Mouse (Mus musculus): ENCODE data around the gene Muc1. TPM values are rescaled to one million over a fixed set of nuclear protein-coding genes. Genes with fewer than 3 reads are reported as not detected.

Muc1 gene
- polyA plus RNA-seq, 1 experiment = not detected

DNA sequence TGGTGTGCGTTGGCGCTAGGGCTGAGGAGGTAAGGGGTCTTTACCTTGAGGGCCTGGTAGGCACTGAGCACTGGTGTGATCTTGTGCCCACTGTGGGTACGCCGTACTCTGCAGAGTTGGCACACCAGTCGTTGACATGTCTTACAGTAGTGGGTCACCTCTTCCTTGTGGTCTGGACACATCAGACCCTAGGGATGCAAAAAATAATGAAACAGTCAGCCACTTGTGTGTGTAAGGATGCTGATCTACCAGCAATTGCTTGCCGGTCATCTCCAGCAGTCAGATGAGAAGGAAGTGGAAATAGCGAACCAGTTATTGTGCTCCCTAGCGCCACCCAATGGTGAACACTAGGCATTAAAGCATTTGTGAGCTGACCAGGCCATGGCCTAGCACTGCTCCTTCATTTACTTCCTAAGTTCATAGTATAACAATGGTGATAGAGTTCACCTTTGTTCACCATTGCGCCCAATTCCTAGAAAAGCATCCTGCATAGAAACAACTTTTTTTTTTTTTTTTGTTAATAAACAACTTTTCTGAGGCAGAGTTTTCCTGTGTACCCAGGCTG is 13.6 kb downstream of the Muc1 start:
- no peak for TF ChIP-seq GATA1 (IDR thresholded peaks at IDR 0.05; ENCODE audit: low read length)

DNA sequence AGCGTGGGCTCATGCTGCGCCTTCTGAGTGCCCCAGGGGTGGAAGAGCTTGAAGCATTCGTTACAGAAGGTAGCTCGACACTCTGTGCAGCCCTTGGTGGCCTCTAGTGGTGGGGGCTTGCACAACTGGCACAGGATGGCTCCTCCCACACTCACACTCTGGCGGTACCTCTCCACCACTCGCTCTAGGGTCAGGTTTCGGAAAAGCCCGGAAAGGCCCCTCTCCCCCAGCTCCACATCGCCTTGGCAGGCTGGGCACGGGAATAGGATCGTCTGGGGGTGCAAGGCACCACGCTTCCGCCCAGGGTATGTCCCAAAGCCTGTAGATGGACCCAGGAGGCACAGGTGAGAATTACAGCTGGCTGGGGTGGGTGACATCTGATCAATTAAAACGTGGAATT is 14.8 kb downstream of the Muc1 start:
- no peak for TF ChIP-seq GATA1 (IDR thresholded peaks at IDR 0.05; ENCODE audit: low read length)

DNA sequence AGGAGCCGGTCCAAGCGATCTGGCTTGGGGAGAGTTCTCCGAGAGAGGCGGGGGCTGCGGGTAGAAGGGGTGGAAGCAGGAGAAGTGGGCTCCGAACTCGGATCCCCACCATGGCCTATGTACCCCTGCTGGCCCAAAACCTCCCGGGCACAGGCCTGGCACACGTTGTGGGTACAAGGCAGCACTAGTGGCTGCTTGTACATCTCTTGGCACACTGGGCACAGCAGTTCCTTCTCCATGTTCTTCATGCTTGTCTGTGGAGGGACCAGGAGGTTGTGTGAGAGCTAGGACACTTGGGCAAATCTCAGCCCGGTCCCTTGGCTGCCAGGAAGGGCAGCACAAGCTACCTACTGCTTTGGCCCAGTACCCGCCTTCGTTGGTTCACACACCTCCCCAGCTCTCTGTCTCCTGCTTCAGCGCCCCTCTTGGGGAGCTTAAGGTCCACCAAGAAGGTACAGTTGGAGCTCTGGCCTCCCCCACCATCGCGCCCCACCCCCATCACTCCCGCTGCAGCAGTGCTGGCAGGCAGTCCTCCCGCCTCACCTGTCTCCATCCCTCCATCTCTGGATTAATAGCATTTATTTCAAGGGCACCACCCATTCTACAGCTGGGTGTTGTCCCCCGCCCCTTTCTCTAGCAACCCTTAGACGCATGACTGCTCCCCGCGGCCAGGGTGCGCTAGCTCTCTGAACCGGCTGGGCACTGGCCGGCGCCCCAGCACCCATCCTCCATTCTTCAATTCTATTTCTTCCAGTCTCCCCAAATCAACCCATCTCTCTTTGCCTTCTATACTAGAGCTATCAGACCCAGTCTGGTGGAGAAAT is 15.5 kb downstream of the Muc1 start:
- TF ChIP-seq GATA1 (IDR thresholded peaks at IDR 0.05; ENCODE audit: low read length) = no peak

GRCm38 (mm10) chr3:89244982-89245687 is 16.3 kb downstream of the Muc1 start:
- no peak for TF ChIP-seq GATA1 (IDR thresholded peaks at IDR 0.05; ENCODE audit: low read length)

GRCm38 (mm10) chr3:89245688-89246171 is 16.9 kb downstream of the Muc1 start, which contains the start of gene Krtcap2:
TSS of gene Krtcap2 (plus strand) at chr3:89245966.
- no peak for TF ChIP-seq GATA1 (IDR thresholded peaks at IDR 0.05; ENCODE audit: low read length)

DNA sequence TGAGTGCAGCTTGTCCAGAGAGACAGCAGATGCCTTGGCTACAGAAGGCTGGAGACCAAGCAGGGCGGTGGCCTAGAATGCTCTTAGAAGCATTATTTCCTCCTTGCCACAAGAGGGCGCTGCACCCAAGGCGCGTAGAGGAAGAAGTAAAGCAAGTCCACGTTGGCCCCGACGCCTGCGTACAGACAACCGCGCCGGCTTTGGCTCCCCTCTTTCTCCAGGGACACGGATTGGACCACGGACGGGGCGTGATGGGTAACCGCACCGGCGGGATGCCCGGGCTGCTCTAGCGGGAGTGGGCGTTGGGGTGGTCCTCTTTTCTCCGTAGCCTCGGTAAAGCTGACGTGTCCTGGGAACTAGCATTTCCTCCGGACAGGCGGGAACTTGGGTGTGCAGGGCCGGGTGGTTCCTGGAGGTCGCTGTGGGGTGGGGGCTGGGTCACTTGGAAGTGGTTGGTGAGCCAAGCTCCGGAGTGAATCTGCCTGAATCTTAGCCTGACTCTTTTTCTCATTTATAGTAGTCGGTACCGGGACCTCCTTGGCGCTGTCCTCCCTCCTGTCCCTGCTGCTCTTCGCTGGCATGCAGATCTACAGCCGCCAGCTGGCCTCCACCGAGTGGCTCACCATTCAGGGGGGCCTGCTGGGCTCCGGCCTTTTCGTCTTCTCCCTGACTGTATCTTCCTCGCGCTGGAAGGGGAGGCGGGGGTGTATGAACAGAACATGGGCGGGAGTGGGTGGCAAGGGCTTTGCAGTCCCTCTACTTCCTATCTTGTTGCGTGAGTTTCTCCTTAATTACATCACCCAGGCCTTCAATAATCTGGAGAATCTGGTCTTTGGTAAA is 17.6 kb downstream of the Muc1 start, which contains the start of gene Trim46:
TSS of gene Trim46 (minus strand) at position 49 of the 840 bp plus-strand sequence.
- TF ChIP-seq GATA1 (IDR thresholded peaks at IDR 0.05; ENCODE audit: low read length) = no peak

DNA sequence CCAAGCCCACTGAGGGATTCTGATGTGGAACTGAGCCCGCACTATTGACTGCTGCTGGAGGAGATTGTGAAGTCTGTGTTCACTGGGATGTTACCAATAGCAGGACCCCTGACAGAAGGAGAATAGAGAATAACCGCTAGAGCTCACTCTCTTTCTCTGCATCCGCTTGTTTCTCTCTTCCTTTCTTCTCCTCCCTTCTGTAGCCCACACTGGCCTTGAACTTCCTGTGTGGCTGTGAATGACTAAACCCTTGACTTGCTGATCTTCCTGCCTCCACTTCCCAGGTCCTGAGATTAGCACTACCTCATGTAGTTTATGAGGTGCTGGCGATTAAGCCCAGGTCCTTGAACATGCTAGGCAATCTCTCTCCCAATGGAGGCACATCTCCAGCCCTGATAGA is 18.6 kb downstream of the Muc1 start:
- TF ChIP-seq GATA1 (IDR thresholded peaks at IDR 0.05; ENCODE audit: low read length) = no peak

- no peak for TF ChIP-seq GATA1 (IDR thresholded peaks at IDR 0.05; ENCODE audit: low read length)
These were observed 21.7 kb downstream of the Muc1 start for GRCm38 (mm10) chr3:89250435-89251040.

DNA sequence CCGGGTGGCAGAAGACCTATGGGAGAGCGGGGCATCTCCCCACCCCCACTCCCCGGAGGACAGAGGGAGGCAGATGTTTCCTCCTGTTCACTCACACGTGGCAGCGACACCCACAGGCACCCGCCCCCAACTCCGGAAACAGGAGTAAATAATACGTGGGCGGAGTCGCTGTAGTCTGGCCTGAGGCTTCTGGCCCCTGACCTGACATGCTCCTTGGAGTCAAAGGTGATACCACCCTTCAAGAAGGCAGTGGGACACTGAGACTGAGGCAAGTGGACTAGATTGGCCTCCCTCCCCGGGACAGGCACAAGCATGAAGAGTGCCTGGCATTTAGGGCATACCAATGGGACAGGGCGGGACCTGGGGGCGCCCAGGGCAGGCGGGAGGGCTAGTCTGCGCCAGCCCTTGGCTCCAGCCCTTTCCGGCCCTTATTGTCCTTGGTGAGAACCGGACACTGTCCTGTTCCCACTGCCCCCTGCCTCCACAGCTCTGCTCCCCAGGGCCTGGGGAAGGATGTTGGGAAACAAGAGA is 22.6 kb downstream of the Muc1 start:
- no peak for TF ChIP-seq GATA1 (IDR thresholded peaks at IDR 0.05; ENCODE audit: low read length)

DNA sequence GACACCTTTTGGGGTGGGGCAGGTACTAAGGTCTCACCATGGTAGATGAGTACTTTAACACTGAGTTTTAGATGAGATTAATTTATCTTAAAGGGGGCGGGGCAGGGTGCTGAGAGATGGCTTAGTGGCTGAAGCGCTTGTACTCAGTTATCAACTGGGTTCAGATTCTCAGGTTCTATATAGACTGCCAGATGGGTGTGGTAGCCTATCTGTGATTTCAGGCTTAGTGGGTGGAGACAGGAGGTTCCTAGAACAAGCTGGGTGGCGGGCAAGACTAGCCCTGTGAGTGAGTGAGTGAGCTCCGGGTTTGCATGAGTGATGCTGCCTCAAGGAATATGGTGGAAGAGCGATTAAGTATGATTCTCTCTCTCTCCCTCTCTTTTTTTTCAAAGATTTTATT is 26.1 kb downstream of the Muc1 start:
- TF ChIP-seq GATA1 (IDR thresholded peaks at IDR 0.05; ENCODE audit: low read length) = no peak

GRCm38 (mm10) chr3:89256177-89256576 is 27.3 kb downstream of the Muc1 start:
- TF ChIP-seq GATA1 (IDR thresholded peaks at IDR 0.05; ENCODE audit: low read length) = no peak

- no peak for TF ChIP-seq GATA1 (IDR thresholded peaks at IDR 0.05; ENCODE audit: low read length)
These were observed 30.2 kb downstream of the Muc1 start, which contains the start of gene Dpm3 for GRCm38 (mm10) chr3:89259076-89259475. TSS of gene Dpm3 (plus strand) at chr3:89259358.

DNA sequence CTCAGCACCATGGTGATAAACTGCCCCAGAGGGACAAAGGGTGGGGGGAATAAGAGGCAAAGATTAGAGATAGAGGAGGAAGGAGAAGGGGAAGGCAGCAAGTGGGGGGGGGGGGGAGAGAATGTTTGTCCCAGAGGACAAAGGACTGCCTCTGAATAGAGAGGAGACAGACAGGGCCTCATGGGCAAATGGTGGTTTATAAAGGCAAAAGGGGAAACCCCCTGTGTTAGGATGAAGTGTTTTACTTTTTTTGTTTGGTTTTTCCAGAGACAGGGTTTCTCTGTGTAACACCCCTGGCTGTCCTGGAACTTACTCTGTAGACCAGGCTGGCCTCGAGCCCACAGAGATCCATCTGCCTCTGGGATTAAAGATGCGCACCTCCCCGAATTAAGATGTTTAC is 31.4 kb downstream of the Muc1 start:
- no peak for TF ChIP-seq GATA1 (IDR thresholded peaks at IDR 0.05; ENCODE audit: low read length)

DNA sequence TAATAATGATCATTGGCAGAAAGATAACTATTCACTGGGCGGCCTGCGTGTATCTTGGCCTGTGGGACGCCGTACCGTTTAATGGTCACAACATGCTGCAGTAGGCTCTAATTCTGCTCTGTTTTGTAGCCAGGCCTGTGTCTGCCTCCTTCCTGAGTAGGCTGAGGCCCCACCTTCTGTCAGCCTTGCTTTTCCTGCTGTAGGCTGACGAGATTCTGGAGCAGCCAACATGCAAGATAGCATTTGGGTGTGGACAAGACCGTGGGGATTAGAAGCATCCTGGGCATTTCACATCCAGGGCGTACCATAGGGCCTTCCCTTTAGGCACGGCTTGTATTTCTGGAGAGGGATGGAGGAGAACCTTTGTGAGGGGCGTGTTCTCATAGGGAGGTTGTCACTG is 33.6 kb downstream of the Muc1 start:
- no peak for TF ChIP-seq GATA1 (IDR thresholded peaks at IDR 0.05; ENCODE audit: low read length)

Measured in G1E-ER4 (cell line).